Mouse (Mus musculus) embryo, embryonic 11.5 days (tissue): ENCODE data around the gene Nav2.

ENCODE experiments used
- DNase-seq: peaks from one replicate; pipeline ENCODE4 v3.0.0-alpha.2; 2012; ENCODE audit warnings: low read depth, low spot score

Nav2 gene

GRCm38 (mm10) chr7:49158641-49159381 lies 250.3 kb downstream of the Nav2 start:
- no peak for DNase-seq

- DNase-seq, result no peak
These were observed 251.4 kb downstream of the Nav2 start for GRCm38 (mm10) chr7:49159646-49160555.

DNA sequence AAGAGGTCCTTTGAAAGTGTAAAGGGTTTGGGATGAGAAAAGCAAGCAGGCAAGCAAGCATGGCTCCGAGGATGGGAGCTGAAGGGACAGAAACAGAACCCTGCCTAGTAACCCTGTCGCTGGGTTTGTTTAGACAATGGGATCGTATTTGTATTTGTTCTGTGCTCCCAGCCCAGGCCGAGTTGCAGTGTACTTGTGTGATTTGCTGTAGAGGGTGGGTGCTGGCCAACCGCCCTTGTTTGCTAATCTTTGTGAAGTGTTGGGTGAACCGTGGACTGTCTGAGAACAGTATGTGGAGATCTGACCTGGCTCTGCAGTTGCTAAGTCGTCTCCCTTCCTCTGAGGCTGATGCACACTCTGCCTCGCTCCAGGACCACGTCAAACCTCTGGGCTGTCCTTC lies 253.6 kb downstream of the Nav2 start:
- no peak for DNase-seq

GRCm38 (mm10) chr7:49163789-49164188 lies 255.3 kb downstream of the Nav2 start:
- no peak for DNase-seq

- no peak for DNase-seq
These were observed 256.4 kb downstream of the Nav2 start for GRCm38 (mm10) chr7:49164868-49165267.

- DNase-seq, result no peak
These were observed 264.4 kb downstream of the Nav2 start for GRCm38 (mm10) chr7:49172926-49173325.

GRCm38 (mm10) chr7:49175784-49176409 lies 267.4 kb downstream of the Nav2 start:
- DNase-seq, result no peak

- DNase-seq, result no peak
These were observed 268.2 kb downstream of the Nav2 start for GRCm38 (mm10) chr7:49176590-49177201.

DNA sequence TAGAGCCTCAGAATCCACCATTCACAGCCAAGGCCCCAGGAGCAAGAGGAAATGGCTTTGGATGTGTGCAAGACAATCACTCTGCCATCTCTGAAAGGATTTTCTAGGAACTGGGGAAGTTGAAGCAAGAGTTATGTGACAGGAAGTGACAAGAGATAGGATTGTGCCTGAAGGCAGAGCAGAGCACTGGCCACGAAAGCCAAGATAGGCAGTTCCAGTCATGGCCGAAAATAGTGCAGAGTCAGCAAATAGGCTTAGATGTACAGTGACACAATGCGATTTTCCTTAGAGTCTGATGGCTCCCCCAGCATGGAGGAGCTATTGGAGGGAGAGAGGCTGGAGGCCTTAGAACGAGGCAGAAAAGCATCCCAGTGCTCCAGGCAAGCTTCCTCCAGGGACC lies 269.7 kb downstream of the Nav2 start:
- DNase-seq, result no peak

- DNase-seq, result no peak
These were observed 272.5 kb downstream of the Nav2 start for GRCm38 (mm10) chr7:49181010-49181409.

DNA sequence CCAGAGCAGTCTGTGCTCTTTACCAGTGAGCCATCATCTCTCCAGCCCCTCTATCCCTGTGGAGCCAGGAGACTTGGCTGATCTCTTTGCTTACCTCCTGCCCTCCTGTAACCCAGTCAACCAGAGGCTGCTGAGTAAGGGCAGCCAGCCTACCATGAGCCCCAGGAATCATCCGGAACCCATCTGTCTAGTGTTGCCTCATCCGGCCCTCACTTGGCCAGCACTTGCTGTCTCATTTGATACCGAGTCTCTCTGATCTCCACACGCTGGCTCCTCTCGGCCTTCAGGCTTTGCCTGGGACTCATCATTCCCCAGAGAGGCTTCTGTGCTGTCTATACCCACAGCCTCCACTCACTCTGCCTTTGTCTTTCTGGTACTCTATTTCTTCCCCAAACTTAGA lies 273.9 kb downstream of the Nav2 start:
- DNase-seq, result no peak

GRCm38 (mm10) chr7:49183696-49184095 lies 275.2 kb downstream of the Nav2 start:
- DNase-seq, result no peak

DNA sequence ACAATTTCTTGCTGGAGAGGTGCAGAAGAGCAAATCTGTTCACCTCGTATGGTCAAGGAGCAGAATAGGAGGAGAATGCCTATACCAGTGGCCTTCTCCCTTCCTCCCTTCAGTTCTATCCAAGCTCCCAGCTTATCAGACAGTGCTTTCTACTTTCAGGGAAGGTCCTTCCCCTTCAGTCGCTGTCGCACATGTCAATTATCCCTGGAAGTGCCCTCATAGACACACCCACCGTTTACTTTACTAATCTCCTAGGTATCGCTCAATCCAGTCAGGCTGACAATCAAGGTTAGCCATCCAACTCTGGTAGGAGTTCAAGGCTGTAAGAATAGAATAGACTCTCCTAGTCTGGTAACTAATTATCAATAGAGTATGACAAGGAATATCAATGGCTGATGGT lies 277.5 kb downstream of the Nav2 start:
- no peak for DNase-seq

- DNase-seq, result no peak
These were observed 280.8 kb downstream of the Nav2 start for GRCm38 (mm10) chr7:49189364-49189763.

DNA sequence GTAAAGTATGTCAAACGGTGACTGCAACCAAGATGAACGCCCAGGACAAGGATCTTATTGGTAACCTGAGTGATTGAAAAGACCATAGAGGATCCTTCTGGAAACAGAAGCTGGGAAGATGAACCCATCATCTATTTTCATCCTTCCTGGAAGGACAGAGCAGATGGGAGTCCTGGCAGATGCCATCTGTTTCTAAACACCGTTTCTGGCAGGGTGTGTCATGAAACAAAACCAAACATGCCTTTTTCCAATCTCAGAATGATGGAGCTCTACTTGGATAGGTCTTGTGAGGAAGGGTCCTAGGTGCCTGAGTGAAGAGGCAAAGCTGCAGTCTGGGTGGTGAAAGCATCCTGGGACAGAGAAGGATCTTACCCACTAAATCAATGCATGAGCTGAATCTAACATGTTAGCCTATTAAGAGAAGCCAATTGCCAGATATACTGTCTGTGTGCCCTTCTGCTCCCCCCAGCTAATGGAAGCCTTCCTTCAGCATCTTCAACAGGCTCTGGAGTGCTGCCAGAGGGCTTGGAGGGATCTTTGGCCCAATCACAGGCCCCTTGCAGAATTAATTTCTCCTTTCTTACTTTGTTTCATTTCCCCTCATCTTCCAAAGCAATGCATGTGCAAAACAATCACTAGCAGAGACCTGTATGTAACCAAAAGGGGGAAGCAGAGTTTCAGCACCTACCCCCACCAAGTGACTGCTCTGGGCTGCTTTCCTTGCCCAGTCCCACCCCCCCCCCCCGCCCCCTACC lies 281.9 kb downstream of the Nav2 start:
- DNase-seq, result no peak

- DNase-seq, result no peak
These were observed 282.7 kb downstream of the Nav2 start for GRCm38 (mm10) chr7:49191081-49191678.

GRCm38 (mm10) chr7:49192061-49192695 lies 283.7 kb downstream of the Nav2 start:
- DNase-seq, result no peak

GRCm38 (mm10) chr7:49195711-49196147 lies 287.2 kb downstream of the Nav2 start:
- DNase-seq, result no peak

DNA sequence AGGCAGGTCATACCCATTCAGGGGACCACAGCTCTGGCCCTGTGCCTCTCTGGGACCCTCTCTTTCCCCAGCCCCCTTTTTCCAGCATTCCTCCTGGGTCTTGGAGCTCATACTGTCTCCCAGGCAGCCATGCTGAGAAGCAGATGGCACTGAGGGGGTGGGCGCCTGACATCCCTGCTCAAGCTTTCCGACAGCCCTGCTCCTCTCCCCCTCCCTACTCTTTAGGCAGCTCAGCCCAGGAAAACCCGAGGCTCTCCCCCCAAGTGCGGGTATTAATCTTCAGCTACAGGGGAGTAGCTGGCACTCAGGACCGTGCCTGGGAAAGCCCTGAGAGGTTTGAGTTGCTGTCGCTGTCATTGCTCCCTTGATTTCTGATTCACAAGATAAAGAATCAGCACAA lies 290.9 kb downstream of the Nav2 start:
- no peak for DNase-seq

- DNase-seq, result no peak
These were observed 291.8 kb downstream of the Nav2 start for GRCm38 (mm10) chr7:49200270-49200669.
